Mouse (Mus musculus) kidney, embryonic 14.5 days (tissue): ENCODE measurements around the gene Ephb3. TPM values are rescaled to one million over a fixed set of nuclear protein-coding genes. Genes with fewer than 3 reads are reported as not detected.

Experiments used
- ATAC-seq: fragments of 200-750 bp; cut with Nextera tagmentation; 2 replicates; pipeline ENCODE4 v1.8.0; 2017; ENCODE audit warnings: moderate number of reproducible peaks, mild to moderate bottlenecking, moderate TSS enrichment, moderate library complexity; ENCODE audit not compliant: low FRiP score, low TSS enrichment
- H3K27ac ChIP-seq: fragments of 300-500 bp; sonication (generic); 2 replicates; pipeline ENCODE4 v1.5.1; 2014; ENCODE audit warnings: low read depth, mild to moderate bottlenecking, low read length, moderate library complexity, mixed read lengths
- H3K27me3 ChIP-seq: fragments of 300-500 bp; sonication (generic); 2 replicates; pipeline ENCODE4 v1.6.1; 2014; ENCODE audit warnings: mild to moderate bottlenecking, low read length; ENCODE audit not compliant: control insufficient read depth, insufficient read depth
- H3K36me3 ChIP-seq: fragments of 300-500 bp; sonication (generic); 2 replicates; pipeline ENCODE4 v1.6.1; 2014; ENCODE audit warnings: low read length, mixed read lengths; ENCODE audit not compliant: control insufficient read depth, insufficient read depth
- H3K4me1 ChIP-seq: fragments of 300-500 bp; sonication (generic); 2 replicates; pipeline ENCODE4 v1.6.1; 2014; ENCODE audit warnings: low read length, mixed read lengths; ENCODE audit not compliant: control insufficient read depth, insufficient read depth
- H3K4me2 ChIP-seq: fragments of 300-500 bp; sonication (generic); replicated peaks from 2 replicates; pipeline ENCODE4 v1.6.1; 2014; ENCODE audit warnings: low read depth, mild to moderate bottlenecking, low read length
- H3K4me3 ChIP-seq: fragments of 300-500 bp; sonication (generic); 2 replicates; pipeline ENCODE4 v1.5.1; 2014; ENCODE audit warnings: mild to moderate bottlenecking, low read length
- H3K9ac ChIP-seq: fragments of 300-500 bp; sonication (generic); 2 replicates; pipeline ENCODE4 v1.6.1; 2014; ENCODE audit warnings: low read depth, mild to moderate bottlenecking, low read length, moderate library complexity
- H3K9me3 ChIP-seq: fragments of 300-500 bp; sonication (generic); 2 replicates; pipeline ENCODE4 v1.6.1; 2016; ENCODE audit warnings: low read length; ENCODE audit not compliant: control insufficient read depth
- WGBS: fragments of 180-500 bp; shearing (Covaris S2); extraction: QIAGEN DNeasy Blood & Tissue Kit; methylation state at CpG from one replicate; pipeline ENCODE4 v1.1.7; 2014; 5-methylcytosine and 5-hydroxymethylcytosine counted together
- polyA plus RNA-seq: library from polyadenylated mRNA; unstranded; fragments of >200 nt; fragmentation: Nextera tagmentation; extraction: Ambion mirVana; gene quantifications from 2 replicates; pipeline ENCODE4 v1.2.1, GENCODE M21; 2014

The Ephb3 gene
- polyA plus RNA-seq, 1 experiment from 2014 or later = 12.8 TPM

- Histone ChIP-seq H3K27me3 (peaks cover 47% of the 10 kb centered on the region), H3K4me3 (peak overlapping the region; percentile 38), H3K4me1 (peaks cover 31% of the 10 kb centered on the region), H3K4me2 (peak overlapping the region; percentile 87), H3K9me3 (no peaks in the 10 kb centered on the region), H3K27ac (0 out of 2 replicates have a peak overlapping the region, but pooled peaks have one; percentile 51), H3K9ac (peak overlapping the region; percentile 58), H3K36me3 (no peaks in the 10 kb centered on the region)
- peak; percentile 63 for ATAC-seq
- WGBS = under 1% methylated on average over 32 of the region's 33 CpGs
Measured at GRCm38 (mm10) chr16:21246391-21247036, 42.0 kb downstream of the Ephb3 start.

GRCm38 (mm10) chr16:21247037-21247432 lies 42.5 kb downstream of the Ephb3 start:
- H3K36me3 ChIP-seq = no peaks in the 10 kb centered on the region
- H3K27ac ChIP-seq = 0 out of 2 replicates have a peak overlapping the region, but pooled peaks have one; percentile 51
- ATAC-seq = 0 out of 2 replicates have a peak, but pooled peaks have one; percentile 1
- H3K4me2 ChIP-seq = peak overlapping the region; percentile 87
- 1% methylated on average over 4 of the region's 4 CpGs for WGBS
- peak overlapping the region; percentile 38 for H3K4me3 ChIP-seq
- H3K9ac ChIP-seq = peak overlapping the region; percentile 28; the same call in 1 of the 2 replicates
- peaks cover 31% of the 10 kb centered on the region for H3K4me1 ChIP-seq
- no peaks in the 10 kb centered on the region for H3K9me3 ChIP-seq
- H3K27me3 ChIP-seq = peaks cover 49% of the 10 kb centered on the region; the same call in 1 of the 2 replicates

GRCm38 (mm10) chr16:21247871-21248712 lies 43.5 kb downstream of the Ephb3 start:
- H3K36me3 ChIP-seq = no peaks in the 10 kb centered on the region
- H3K27me3 ChIP-seq = peaks cover 49% of the 10 kb centered on the region; the same call in 1 of the 2 replicates
- WGBS = 5% methylated on average over 38 of the region's 38 CpGs
- peaks cover 31% of the 10 kb centered on the region for H3K4me1 ChIP-seq
- ATAC-seq = peak; percentile 3; the same call in 1 of the 2 replicates
- H3K4me3 ChIP-seq = peak overlapping the region; percentile 29
- peak overlapping the region; percentile 18; the same call in 1 of the 2 replicates for H3K9ac ChIP-seq
- H3K27ac ChIP-seq = no peak overlapping the region
- no peaks in the 10 kb centered on the region for H3K9me3 ChIP-seq
- H3K4me2 ChIP-seq = peak overlapping the region; percentile 58

- H3K9ac ChIP-seq = peak overlapping the region; percentile 18; the same call in 1 of the 2 replicates
- 3% methylated on average over 39 of the region's 39 CpGs for WGBS
- H3K4me1 ChIP-seq = peaks cover 31% of the 10 kb centered on the region
- H3K36me3 ChIP-seq = no peaks in the 10 kb centered on the region
- H3K27ac ChIP-seq = no peak overlapping the region
- ATAC-seq = no peak
- H3K27me3 ChIP-seq = peaks cover 46% of the 10 kb centered on the region; the same call in 1 of the 2 replicates
- H3K4me3 ChIP-seq = peak overlapping the region; percentile 29
- H3K4me2 ChIP-seq = peak overlapping the region; percentile 58
- no peaks in the 10 kb centered on the region for H3K9me3 ChIP-seq
Measured at GRCm38 (mm10) chr16:21248713-21249531, 44.4 kb downstream of the Ephb3 start.

- no peak overlapping the region for H3K27ac ChIP-seq
Measured at GRCm38 (mm10) chr16:21252401-21252955, 47.9 kb downstream of the Ephb3 start.

GRCm38 (mm10) chr16:21255574-21256304 lies 51.2 kb downstream of the Ephb3 start:
- Histone ChIP-seq H3K27me3 (peaks cover 11% of the 10 kb centered on the region; the same call in 1 of the 2 replicates), H3K36me3 (no peaks in the 10 kb centered on the region), H3K27ac (no peak overlapping the region), H3K4me1 (no peaks in the 10 kb centered on the region), H3K4me3 (no peak overlapping the region), H3K9me3 (no peaks in the 10 kb centered on the region), H3K4me2 (no peak overlapping the region), H3K9ac (no peak overlapping the region)
- ATAC-seq = no peak
- 85% methylated on average over 11 of the region's 11 CpGs for WGBS

More at GRCm38 (mm10) chr16:21252401-21252955, 47.9 kb downstream of the Ephb3 start:
- H3K9ac ChIP-seq = no peak overlapping the region
- H3K27me3 ChIP-seq = peaks cover 33% of the 10 kb centered on the region; the same call in 1 of the 2 replicates
- peaks cover 16% of the 10 kb centered on the region for H3K4me1 ChIP-seq
- no peaks in the 10 kb centered on the region for H3K36me3 ChIP-seq
- H3K9me3 ChIP-seq = no peaks in the 10 kb centered on the region
- ATAC-seq = no peak
- H3K4me2 ChIP-seq = no peak overlapping the region
- no peak overlapping the region for H3K4me3 ChIP-seq
- 44% methylated on average over 11 of the region's 11 CpGs for WGBS

- Histone ChIP-seq H3K36me3 (no peaks in the 10 kb centered on the region), H3K9me3 (no peaks in the 10 kb centered on the region), H3K9ac (no peak overlapping the region), H3K4me2 (no peak overlapping the region), H3K4me1 (no peaks in the 10 kb centered on the region), H3K27me3 (peaks cover 4% of the 10 kb centered on the region; the same call in 1 of the 2 replicates), H3K27ac (no peak overlapping the region), H3K4me3 (no peak overlapping the region)
- no peak for ATAC-seq
- 84% methylated on average over 12 of the region's 12 CpGs for WGBS
Measured at GRCm38 (mm10) chr16:21256514-21257305, 52.2 kb downstream of the Ephb3 start.
